Mouse (Mus musculus): ENCODE data around the gene Rad23a.

DNA sequence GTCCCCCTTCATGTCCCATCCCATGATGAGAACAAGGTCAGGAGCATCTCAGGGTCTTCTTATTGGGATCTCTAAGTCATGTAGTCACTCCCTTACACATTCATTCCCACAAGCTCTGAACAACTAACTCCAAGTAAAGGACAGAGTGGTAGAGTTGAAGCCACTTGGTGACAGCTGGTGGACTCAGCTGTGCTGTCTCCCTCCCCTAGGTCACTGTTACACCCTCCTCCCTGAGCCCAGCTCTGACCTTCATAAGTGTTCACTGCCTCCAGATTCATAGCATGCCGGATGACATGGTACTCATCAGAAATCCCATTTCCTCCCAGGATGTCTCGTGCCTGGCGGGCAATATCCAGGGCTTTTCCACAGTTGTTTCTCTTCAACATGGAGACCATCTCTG lies 47.8 kb upstream of the Rad23a start:
- TF ChIP-seq CTCF (IDR thresholded peaks at IDR 0.05; ENCODE audit: borderline replicate concordance, extremely low read depth, insufficient read depth, insufficient read length) (no peak), POLR2A (IDR thresholded peaks at IDR 0.05; ENCODE audit: borderline replicate concordance, extremely low read depth, insufficient read depth, insufficient read length, poor library complexity, severe bottlenecking) (no peak)
